Mouse (Mus musculus) kidney, postnatal 25 days (tissue): Measurements from ENCODE around the gene Larp6.
A peak's percentile ranks its signal among the peaks of the same experiment; 100 is the strongest.

Experiments used
- DNase-seq, 2 experiments: peaks; one replicate each; pipeline ENCODE4 v3.0.0; 2021; ENCODE audit warnings: mixed read lengths in 2 of 2

The Larp6 gene

DNA sequence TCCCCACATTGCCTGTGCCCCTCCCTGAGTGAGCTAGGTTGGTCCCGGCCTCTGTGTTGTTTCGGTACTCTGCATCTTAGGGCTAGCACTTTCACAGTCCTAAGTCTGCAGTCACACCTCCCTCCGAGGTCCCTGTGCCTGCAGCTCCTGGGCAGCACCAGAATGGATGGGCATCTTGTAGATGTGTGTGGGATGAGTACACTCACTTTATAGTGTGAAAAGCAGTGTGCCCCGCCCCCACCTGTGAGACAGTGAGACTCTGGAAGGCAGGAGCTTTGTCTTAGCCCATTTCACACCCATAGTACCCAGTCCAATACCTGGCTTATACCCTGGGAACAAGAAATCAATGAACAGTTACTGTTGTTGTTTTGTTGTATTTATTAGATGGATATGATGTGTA lies 2.5 kb downstream of the Larp6 start:
- DNase-seq = no peak

GRCm38 (mm10) chr9:60715828-60716227 lies 3.0 kb downstream of the Larp6 start:
- peak in 1 of 2 experiments; percentile 13 for DNase-seq

GRCm38 (mm10) chr9:60718284-60718683 lies 5.5 kb downstream of the Larp6 start:
- peak; percentile 59 to 71 for DNase-seq

DNA sequence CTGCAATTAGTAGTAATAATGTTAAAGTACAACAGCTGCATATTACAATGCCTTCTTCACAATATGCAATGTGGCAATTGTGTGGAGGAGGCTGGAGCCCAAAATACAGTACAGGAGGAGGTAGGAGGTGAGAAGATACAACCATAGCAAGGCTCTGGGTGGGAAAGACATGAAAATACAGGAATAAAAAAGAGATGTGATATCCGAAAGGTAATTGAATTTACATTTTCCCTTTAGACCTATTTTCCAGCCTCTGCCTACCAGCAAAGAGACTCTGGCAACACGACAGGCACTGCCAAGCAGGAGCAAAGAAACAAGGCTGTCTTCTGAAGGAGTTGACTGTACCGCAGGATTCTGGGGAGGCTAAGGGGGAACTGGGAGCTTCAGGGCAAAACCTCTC lies 6.9 kb downstream of the Larp6 start:
- no peak for DNase-seq

- DNase-seq = no peak
These were observed 12.2 kb downstream of the Larp6 start for GRCm38 (mm10) chr9:60724968-60725367.

- DNase-seq = no peak
These were observed 21.5 kb downstream of the Larp6 start for GRCm38 (mm10) chr9:60734321-60734720.

- no peak for DNase-seq
These were observed 26.3 kb downstream of the Larp6 start for GRCm38 (mm10) chr9:60739126-60739525.

DNA sequence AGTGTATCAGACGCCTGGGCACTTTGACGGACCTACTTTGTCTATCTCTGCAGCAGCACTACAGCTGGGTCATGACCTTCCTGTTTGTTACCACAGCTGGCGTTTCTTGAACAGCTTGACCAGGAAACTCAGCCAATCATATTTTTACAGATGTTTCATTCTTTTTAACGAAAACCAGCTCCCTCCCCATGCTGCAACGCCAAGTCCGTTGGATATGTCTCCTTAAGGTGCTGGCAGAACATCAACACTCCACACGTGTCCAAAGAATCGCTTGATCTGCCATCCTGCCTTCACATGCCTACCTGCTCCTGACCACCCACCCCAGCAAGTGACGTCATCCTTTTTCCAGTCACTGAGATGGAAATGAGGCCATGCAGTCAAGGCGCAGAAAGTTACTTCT lies 28.6 kb downstream of the Larp6 start:
- no peak for DNase-seq

DNA sequence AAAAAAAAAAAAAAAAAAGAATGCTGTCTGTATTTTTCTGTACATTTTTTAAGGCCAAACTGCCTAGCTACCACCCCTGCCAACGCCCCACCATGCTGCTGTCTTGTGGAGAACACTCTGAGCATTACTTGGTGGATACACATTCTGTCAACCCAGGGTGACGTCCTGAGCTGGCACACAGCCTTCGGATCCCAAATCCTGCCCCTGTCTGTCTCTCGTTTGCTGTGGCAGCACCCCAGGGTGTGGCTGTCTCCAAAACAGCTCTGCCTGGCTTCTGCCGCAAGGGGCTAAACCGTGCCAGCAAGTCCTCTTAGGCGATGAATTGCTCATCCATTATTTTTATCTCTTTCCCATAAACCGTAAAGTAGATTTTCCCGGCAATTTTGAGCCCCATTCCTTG lies 29.7 kb downstream of the Larp6 start:
- DNase-seq = no peak

- peak; percentile 53 to 59 for DNase-seq
These were observed 30.6 kb downstream of the Larp6 start for GRCm38 (mm10) chr9:60743180-60743900.

DNA sequence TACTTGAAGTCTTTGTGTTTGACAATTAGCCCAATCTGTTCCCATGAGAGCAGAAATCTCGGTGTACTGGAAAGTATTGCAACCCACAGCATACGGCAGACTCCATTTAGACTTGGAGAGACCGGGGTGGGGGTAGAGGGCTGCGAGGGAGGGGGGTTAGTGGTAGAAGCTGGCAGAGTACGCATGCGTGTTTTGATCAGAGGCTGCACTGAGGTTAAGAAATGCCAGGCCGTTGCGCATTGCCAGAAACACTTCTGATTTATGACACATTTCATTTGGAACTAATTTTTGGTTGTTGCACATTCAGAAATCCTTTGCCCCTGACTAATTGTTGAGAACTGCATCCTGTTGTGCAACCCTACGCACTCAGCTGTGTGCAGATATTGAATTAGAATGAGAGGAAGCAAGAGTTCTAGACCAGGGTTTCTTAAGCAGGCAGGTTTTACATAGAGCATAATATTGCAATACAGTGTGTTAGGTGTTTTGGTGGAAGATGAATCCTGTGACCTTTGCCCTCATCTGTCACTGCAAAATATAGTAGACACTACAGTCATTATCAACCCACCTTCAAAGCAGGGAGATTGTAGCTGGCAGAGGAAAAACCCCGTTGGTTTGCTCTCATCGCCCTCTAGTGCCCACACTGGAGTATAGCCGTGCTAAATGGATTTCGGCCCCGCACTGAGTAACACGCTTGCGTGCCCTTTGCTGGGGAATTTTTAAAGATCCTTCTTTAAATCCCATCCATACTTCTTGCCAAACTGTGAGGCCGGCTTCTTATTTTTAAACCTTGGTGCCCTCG lies 31.6 kb downstream of the Larp6 start:
- DNase-seq = peak in 1 of 2 experiments; percentile 49

DNA sequence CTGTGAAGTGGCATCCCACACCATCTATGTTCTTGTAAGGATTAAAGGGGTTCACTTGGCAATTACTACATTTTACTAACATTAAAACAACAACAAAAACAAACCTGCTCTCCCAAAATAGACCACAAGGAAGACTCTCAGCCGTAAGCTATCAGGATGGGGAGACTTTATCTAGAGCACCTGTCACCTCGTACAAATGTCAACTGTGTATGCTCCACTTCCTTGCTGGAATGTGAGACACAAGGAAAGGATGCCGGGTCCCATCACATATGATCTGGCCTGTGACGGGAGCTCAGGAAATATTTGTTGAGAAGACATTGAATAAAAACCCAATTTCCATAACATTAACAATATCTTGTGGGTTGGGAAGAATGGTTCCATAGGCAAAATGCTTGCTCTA lies 32.2 kb downstream of the Larp6 start:
- DNase-seq = no peak

- DNase-seq = no peak
These were observed 33.8 kb downstream of the Larp6 start for GRCm38 (mm10) chr9:60746561-60746960.

DNA sequence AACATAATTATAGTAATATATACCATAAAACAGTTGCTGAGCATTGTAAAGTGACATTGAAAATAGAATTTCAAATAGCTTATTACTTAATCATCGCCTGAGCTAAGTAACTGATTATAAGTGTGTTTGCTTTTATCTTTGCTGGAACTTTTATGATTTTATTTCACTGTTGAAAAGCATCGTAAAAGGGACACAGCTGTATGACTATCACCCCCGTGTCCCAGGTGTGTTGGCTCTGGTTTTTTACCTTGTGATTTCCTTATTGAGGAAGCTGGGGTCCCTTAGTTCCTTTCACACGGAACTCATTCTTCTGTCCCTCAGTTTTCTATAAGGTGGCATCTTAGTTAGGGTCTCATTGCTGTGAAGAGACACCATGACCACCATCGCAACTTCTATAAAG lies 34.9 kb downstream of the Larp6 start:
- DNase-seq = no peak

- no peak for DNase-seq
These were observed 35.4 kb downstream of the Larp6 start for GRCm38 (mm10) chr9:60748191-60748590.

DNA sequence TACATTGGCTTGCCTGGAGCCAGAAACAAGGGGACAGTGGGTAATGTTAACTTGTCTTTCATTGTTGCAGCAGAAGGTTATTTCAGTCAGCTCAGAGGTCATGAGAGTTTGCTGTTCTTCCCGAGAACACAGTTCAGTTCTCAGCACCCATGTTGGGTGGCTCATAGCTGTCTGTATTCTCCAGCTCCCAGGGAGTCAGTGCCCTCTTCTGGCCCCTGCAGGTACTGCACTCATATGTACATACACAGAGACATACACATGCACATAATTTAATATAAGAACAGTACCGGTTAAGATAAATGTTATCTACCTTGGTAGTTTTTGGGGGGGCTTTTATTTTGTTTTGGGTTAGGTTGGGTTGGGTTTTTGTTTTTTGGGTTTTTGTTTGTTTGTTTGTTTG lies 36.3 kb downstream of the Larp6 start:
- DNase-seq = peak in 1 of 2 experiments; percentile 30

GRCm38 (mm10) chr9:60751098-60751497 lies 38.3 kb downstream of the Larp6 start:
- DNase-seq = no peak

DNA sequence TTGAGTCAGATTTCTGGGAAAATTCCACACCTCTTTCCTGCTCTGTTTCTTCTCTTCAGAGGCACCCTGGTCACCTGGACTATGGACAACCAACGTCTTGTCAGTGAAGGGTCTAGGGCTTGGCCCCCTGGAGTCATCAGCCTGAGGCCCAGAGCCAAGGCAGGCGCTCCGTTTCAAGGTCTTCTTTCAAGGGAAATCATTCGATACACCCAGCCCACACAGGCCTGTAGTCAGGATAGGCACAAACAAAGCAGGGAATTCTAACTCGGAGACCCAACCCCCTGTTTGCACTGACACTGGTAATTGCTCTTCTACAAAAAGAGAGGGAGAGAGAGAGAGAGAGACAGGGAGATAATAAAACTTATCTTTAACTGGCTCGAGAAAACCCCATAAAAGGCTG lies 39.2 kb downstream of the Larp6 start:
- DNase-seq = no peak

DNA sequence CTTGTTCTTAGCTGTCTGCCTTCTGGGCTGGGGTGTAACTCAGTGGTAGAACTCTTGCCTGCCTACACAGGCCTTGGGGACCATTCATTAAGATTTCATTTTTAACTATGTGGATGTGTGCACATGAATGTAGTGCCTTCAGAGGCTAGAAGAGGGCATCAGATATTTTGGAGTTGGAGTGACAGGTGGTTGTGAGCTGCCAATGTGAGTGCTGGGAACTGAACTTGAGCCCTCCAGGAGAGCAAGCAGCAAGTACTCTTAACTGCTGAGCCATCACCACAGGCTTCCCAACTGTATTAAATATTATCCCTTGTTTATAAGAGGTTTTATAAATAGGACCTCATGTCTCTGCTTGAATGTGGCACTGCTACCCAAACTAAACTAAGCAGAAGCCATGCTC lies 39.8 kb downstream of the Larp6 start:
- no peak for DNase-seq

GRCm38 (mm10) chr9:60756258-60756657 lies 43.5 kb downstream of the Larp6 start:
- peak; percentile 73 to 89 for DNase-seq

DNA sequence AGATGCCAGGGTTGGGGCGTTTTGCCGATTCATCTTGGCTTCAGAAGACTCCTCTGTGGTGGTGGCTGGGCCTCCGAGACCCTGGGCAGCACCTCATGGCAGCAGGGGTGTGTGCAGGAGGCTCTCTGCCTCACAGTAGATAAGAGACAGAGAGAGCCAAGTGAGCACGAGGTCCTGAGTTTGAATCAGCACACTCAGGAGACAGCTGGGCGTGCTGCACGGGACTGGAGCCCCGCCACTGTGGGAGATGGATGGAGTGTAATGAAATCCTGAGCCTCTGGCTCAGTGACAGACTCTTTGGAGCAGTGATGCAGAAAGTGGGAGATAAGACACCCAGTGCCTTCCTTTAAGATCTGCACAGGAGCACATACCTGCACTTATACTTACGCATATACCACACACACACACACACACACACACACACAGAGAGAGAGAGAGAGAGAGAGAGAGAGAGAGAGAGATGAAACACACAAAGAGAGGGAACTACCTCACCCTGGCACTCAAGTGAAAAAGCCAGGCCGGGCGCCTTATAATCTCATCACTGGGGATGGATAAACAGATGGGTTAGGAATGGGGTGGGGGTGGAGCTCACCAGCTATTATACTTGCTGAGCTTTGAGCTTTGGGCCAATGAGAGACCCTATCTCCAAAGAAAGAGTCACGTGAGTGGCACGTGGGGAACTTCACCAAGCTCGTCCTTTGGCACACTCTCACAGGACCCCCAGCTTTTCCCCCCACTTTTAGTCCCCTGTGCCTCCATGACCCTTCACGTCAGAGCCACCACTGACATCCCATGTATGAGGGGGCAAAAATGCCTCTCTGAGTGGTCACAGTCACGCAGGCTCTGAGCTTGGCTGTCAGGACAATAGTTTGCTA lies 44.3 kb downstream of the Larp6 start:
- DNase-seq = no peak

DNA sequence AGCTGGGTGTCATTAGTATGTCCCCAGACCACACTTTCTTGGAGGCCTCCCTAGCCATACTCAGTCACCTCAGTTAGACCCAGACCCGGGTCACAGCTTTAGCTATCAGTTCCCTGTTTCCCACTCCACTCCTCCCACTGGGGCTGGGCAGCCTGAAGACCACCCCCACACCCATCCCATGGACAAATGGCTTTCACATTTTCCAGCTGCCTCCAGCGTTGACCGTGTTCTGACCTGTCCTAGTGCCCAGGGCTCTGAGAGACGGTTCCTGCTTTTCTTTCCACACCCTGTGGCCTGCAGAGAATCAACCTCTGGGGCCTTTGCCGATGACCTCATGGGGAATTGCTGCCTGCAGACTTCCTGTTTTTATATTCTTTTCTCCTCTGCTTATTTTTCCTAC lies 45.0 kb downstream of the Larp6 start:
- peak; percentile 26 to 51 for DNase-seq

- DNase-seq = peak in 1 of 2 experiments; percentile 49
These were observed 46.7 kb downstream of the Larp6 start for GRCm38 (mm10) chr9:60759436-60760007.
